Mouse (Mus musculus) frontal cortex, postnatal 36 days (tissue): Measurements from ENCODE around the gene Il3.
A peak's percentile ranks its signal among the peaks of the same experiment; 100 is the strongest.

Experiments
- DNase-seq, 2 experiments: peaks; one replicate each; pipeline ENCODE4 v3.0.0; 2022; ENCODE audit warnings: low spot score in 2 of 2

Il3 gene

DNA sequence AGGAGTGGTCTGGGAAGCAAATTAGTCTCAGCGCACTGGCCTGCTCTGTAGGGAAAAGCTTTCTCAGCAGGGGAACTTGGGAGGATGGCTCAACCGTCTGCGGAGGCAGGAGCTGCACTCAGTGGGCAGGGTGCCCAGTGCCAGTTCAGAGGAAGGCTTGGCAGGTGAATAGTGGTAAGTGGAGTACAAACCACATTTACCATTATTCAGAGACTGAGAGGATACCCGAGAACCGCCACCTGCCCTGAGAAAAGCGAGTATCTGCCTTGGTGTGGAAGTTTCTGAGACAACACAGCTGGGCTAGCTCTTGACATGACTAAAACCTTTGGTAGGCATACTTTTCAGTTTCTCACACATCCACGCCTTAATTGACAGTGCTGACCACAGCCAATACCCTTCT, 49.7 kb downstream of the Il3 start:
- peak in 1 of 2 experiments; percentile 3 for DNase-seq

DNA sequence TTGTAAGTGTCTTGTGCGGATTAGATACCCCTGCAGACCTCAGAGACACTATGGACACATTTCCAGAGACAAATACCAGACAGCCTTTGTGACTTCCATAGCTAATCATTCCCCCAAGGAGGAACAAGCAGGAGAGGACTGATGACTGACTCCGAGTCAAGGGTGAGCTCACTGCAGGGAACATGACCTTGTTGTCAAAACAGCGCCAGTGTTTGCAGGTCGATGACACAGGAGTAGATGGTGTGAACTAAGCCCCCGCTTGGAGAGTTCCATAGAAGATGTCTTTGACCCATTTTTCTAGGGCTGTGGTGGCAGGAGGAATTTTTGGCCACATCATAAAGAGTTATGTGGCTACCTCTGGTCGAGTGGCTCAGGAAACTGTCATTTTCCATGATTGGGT, 51.0 kb downstream of the Il3 start:
- no peak for DNase-seq
